Mouse (Mus musculus) inflammation-experienced regulatory T-cells (primary cell): ENCODE data around the gene Efhc2. TPM values are rescaled to one million over a fixed set of nuclear protein-coding genes. Genes with fewer than 3 reads are reported as not detected.

Experiments used
- polyA plus RNA-seq, 2 experiments: library from polyadenylated mRNA; unstranded; fragments of 100-300 nt; shearing (Covaris generic); gene quantifications; one replicate each; pipeline ENCODE4 v1.2.1; 2017

The Efhc2 gene
- polyA plus RNA-seq, result under 1 TPM in 1 of 2 experiments, not detected in 1; 0.22 TPM

DNA sequence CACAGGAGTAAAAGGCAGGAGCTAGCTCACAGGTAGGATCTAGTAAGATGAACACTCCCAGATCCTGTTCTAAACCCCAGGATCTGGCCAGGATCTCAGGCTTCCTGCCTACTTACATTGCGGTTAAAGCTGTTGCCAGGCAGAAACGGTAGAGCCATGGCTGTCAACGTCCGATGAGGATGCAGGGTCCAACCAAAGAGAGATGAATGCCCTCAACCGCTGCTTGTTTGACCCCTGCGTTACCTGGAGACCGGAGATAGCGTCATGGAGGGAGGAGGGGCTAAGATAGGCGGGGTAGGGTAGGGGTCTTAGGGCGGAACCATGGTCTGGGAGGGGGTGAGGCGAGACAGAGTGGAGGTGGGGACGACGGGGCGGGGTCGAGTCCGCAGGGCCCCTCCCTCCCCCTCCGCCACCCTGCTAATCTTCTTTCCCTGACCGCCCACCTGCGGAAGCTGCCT lies at the start of gene Efhc2:
Gene Efhc2, minus strand, starts transcription at position 243 of the 458 bp plus-strand sequence.

